Mouse (Mus musculus) c-Kit-positive CD71-negative TER-119-negative erythroid progenitor cells, embryonic 14.5 days (primary cell): ENCODE results near the gene Pde4a.

ENCODE experiments used
- DNase-seq: peaks from one replicate; pipeline ENCODE4 v3.0.0-alpha.2; 2013; ENCODE audit warnings: low read depth

The Pde4a gene

DNA sequence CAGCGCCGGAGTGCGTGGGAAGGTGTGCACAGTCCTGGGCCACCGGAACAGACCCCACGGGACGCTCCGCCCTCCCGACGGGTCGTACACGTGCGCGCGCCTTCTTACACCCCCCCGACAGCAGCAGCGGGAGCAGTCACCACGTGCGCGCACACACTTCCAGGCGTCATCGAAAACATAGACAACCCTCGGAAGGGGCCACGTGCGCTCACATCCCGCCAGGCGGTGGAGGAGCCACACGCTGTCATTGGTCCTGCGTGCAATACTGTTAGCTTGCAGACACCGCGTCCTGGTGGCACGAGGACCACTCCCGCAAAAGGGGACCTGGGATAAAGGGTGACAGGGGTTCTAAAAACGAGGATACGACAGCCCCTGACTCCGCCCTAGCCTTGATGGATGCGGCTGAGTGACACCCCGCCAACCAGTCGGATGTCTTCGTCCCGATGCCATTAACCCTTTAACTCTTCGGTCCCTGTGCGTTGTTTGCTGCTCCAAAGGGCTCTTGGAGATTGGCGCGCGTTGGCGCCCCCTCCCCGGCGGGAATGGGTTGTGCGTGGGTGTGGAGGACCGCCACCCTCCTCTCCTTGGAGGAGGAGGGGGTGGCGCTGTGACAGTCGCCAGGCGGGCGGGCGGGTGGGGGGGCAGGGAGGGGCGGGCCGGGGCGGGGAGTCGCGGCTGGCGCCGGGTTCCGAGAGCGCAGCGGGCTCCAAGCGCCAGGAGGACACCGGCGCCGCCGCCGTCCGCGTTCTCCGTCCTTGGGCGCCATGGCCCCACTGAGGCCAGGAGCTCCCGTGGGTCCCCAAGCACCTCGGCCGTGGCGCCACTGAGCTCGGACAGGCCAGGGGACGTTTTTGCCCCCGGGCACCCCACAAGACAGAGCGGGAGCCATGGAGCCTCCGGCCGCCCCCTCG is at the start of gene Pde4a:
TSS of gene Pde4a (plus strand) at position 674 of the 911 bp plus-strand sequence.
- no peak for DNase-seq

DNA sequence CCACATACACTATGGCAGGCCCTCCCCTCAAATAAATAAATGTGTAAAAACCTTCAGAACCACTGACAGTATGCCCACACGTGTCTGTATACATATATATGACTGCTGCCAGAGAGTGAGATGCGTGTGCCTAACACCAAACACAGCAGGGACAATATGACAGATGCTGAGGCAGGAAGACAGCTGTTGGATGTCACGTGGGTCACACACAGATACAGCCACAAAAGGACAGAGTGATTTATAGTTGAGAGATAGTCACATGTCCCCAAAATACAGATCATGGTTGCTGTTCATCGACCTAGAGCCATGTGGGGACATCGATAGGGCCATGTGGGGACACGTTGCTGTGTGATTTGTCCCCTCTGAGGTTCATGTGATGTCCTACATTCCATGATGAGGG is 48.4 kb upstream of the Pde4a start:
- no peak for DNase-seq

DNA sequence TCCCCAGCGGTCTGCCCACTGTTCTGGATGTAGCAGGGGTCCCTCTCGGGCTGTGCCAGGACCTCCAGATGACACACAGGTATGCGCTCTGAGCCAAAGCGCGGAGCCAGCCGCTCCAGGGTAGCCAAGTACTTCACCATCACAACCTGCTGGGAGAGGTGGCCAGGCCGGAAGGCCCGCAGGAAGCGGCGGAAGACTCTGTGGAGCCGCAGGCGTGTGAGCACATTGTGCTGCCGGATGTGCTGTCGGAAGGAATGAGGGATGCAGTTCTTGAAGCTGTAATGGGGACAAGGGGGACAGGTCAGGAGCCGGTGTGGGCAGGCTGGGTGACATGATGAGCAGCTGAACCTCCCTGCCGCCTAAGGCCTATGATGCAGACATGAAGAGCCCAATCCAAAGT is 44.0 kb upstream of the Pde4a start:
- DNase-seq = no peak

DNA sequence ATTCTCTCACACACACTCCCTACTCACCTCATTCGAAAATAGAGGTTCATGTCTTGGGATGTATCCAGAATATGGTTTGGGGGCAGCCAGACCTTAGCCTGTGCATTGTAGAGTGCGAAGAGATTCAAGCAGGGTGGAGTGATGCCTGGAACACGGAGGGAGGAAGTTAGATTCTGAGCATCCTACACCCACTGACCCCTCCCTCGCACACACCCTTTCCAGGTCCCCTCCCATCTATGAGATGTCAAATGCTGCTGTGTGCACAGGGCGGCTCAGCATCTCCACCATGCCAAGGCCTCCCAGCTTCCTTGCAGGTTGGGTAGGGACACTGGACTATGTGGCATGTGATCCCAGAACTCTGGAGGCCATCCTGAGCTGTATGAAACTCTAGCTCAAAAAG is 40.7 kb upstream of the Pde4a start:
- DNase-seq = no peak

DNA sequence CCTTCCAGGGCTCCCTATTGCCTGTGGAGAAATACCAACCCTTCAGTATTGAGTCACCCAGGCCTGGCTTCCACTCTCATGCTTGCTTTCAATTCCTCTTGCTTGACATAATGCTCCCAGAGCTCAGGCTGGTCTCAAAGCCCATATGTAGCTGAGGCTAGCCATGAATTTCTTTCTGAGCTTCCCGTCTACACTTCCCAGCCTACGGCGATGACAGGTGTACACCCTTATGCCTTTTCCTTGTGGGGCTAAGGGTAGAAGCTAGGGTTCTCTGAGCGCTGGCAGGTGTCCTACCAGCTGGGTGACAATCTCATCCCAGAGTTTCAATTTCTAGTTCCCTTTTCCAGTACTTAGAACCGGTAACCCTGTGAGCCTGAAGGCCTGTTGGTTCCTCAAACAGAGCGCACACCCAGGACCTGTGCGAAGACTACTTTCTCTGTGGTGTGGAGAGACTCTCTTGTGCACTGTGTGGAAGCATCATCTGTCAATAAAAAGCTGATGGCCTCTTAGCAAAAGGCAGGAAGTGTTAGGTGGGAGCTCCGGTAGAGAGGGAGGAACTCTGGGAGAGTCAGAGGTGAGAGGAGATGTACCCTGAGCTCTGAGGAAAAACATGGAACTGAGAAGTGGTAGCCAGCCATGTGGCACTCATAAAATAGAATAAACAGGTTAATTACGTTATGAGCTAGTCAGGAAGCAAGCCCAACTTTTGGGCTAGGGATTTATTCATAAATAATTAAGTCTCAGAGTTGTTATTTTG is 39.8 kb upstream of the Pde4a start:
- no peak for DNase-seq

GRCm38 (mm10) chr9:21126259-21126627 is 39.3 kb upstream of the Pde4a start:
- DNase-seq = no peak

- DNase-seq = peak; percentile 92
Observed at GRCm38 (mm10) chr9:21131059-21131956, 34.2 kb upstream of the Pde4a start, which contains the start of gene Tyk2. Gene Tyk2, minus strand, starts transcription at chr9:21131243.

DNA sequence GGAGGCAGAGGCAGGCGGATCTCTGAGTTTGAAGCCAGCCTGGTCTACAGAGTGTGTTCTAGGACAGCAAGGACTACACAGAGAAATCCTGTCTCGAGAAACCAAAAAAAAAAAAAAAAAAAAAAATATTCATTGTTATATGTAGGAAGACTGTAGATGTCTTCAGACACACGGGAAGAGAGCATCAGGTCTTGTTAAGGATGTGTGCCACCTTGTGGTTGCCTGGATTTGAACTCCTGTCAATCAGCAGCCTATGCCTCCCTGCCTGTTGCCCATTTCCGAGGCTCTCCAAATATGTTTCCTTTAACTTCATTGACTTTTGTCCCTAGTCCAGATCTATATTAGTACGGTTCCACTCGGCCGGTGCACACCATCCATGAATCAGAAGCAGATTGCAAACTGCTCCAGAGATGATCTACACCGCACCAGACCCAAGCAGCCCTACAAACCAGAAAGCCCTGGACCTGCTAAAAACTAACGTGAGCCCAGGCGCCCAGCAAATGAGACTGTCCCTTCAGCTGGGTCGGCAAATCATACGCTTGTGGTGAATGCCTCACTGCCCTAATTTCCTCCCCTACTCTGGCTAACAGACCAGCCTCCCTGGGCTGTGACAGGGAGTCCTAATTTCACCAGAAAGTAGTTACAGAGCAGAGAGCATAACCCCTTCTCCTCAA is 33.3 kb upstream of the Pde4a start:
- no peak for DNase-seq

GRCm38 (mm10) chr9:21133064-21133707 is 32.3 kb upstream of the Pde4a start:
- no peak for DNase-seq

DNA sequence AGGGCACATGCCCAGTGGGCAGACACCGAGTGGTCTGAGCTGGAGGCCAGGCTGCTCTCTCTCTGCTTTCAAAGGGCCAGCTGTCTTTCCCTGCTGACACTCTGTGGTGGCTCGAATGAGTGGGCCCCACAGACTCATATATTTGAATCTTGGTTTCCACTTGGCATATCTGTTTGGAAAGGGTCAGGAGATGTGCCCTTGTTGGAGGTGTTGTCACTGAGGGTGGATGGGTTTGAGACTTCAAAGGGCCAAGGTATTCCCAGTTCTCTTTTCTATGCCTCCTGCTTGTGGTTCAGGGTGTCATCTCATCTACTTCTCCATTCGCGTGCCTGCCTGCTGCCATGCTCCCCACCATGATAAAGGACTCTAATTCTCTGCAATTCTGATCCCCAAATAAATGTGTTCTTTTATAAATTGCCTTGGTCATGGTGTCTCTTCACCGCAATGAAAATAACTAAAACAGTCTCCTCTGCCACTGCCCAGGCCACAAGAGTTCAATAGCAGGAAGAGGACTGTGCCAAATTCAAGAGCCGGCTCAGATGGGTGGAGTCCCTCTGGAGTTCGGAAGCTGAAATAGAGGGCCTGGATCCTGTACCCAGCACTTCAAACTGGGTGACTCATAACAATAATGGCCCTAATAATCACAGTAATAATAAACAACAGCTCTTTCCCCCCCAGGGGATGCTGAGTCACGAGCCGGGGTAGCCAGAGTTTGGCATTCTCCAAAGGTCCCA is 30.8 kb upstream of the Pde4a start:
- no peak for DNase-seq

DNA sequence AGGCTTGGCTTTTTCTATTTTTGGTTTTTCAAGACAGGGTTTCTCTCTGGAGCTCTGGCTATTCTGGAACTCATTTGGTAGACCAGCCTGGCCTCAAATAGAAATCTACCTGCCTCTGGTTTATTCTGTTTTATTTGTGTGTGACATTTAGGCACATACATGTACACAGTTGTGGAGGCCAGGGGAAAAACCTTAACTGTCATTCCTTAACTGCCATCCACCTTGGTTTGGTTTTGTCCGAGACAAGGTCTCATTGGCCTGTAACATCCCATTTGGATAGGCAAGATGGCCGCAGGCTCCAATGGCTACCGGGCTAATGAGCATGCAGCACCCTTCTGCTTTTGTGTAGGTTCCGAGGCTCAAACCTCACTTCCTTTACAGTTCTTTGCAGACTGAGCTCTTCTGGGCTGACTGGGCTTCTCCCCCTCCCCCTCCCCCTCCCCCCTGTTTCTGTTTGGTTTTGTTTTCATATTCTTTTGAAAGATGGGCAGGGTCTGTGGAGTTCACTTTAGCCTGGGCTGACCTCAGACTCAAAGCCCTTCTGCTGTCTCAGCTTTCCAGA is 30.1 kb upstream of the Pde4a start:
- DNase-seq = no peak

DNA sequence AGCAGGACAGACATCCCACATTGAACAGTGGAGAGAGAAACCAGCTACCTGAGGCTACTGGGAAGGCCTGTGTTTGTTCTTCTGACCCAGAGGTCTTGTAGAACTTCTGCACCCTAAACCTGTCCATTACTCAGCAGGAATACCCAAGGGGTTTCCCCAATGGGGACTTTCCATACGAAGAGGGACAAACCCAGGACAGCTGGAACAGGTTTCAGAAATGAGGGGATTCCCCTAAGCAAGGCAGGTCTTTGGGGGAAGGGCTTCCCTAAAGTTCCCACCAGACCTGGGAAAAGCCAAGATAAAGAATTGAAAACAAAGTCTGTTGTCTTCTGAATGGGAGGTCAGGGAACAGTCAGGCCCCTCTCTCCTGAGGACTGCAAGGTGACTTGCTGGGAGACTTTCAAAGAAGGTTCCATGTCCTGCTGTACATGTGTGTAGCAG is 29.6 kb upstream of the Pde4a start:
- DNase-seq = no peak

- DNase-seq = no peak
Observed at GRCm38 (mm10) chr9:21136401-21136800, 29.1 kb upstream of the Pde4a start.

DNA sequence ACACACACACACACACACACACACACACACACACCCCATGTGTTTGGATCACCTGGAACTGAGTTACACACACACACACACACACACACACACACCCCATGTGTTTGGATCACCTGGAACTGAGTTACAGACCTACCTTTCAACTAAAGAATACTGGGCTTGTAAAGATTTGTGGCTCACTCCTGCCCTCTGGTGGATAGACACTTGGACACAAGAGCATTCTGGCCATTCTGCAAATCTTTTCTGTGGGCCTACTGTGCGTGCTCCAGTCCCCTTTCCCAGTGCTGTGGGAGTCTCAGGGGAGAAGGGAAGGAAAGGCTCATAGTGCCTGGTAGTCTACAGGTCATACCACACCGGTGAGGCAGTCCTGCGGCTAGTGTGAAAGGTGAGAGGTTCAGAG is 28.3 kb upstream of the Pde4a start:
- DNase-seq = peak; percentile 70

GRCm38 (mm10) chr9:21138386-21138785 is 27.1 kb upstream of the Pde4a start:
- no peak for DNase-seq

DNA sequence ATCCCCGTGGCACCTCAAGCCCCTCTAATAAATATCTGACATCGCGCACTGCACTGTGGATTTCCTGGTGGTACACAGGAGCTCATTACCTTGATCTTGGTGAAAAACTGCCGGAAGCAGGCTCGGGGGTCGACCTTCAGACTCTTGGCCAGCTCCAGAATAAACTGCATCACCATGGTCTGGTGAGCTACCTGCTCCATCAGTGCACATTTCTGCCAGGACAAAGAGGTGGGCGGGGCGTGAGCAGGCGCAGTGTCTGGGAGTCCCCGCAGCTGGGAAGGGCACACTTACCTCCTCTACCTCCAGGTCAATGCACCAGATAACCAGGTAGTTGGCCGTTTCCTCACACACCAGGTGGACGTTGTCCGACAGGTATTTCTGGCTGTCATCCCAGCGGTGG is 23.6 kb upstream of the Pde4a start:
- no peak for DNase-seq

- no peak for DNase-seq
Observed at GRCm38 (mm10) chr9:21144361-21144760, 21.2 kb upstream of the Pde4a start.

DNA sequence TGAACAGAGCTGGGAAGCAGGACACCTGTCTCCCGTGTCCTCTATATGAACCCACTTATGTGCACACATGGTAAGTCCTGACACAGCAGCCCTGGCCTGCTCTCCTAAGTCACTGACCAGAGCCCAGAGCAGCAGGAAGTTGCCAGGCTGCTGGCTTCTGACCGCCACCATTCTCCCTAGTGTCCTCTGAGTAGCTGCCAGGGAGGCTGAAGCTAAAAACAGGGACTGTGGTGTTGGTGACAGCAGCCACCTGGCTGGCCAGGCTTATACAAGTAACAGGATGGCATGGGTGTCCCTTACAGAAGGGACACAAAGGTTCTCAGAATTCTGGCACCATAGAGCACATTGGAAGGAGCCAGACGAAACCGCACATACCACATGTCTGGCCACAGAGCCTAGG is 20.1 kb upstream of the Pde4a start:
- no peak for DNase-seq

- no peak for DNase-seq
Observed at GRCm38 (mm10) chr9:21146722-21147121, 18.8 kb upstream of the Pde4a start.

DNA sequence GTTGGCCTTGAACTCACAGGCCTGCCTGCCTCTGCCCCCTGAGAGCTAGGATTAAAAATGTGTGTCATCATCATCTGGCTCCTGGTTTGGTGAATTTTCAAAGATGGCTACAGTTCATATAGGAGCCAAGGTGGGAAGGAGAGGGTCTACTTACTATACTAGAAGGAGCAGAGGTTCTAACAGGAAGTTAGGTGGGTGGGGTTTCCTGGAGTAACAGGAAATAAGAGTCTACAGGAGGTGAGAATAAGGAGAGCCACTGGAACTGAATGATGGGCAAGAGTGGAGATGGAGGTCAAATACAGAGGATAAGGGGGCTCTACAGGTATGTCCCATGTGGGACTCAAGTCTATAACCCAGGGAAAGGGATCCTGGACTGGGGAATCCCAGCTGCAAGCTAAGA is 17.1 kb upstream of the Pde4a start:
- no peak for DNase-seq
